Mouse (Mus musculus) heart, adult 18-20 months (tissue): ENCODE measurements at regions not wholly inside any gene's neighbourhood (a gene's known extent, or its start where the extent isn't known, plus 50 kb on each side); places are given as distances from the start of the nearest gene placed in this dataset.

Experiments used
- DNase-seq, 2 experiments: peaks; one replicate each; pipeline ENCODE4 v3.0.0; 2021 to 2022; ENCODE audit warnings: mixed read lengths in 1 of 2

DNA sequence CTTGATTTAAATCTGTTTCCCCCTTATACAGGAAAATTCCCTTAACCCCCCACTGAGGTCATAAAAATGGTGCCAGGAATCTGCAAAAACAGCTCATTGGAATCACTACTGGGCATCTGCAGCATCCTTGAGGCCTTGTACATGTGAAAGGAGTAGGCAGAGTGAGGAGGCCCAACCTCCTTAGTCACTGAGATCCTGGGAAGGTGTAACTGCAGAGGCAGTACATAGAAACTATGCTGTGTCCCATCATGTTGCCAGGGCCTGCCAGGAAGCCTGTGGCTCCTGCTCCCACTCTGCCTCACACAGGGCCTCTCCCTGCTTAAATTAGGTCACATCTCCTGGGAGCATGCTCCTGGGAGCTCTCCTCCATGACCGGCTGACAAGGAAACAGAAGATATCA, 85.7 kb upstream of the Gm9972 start:
- no peak for DNase-seq

DNA sequence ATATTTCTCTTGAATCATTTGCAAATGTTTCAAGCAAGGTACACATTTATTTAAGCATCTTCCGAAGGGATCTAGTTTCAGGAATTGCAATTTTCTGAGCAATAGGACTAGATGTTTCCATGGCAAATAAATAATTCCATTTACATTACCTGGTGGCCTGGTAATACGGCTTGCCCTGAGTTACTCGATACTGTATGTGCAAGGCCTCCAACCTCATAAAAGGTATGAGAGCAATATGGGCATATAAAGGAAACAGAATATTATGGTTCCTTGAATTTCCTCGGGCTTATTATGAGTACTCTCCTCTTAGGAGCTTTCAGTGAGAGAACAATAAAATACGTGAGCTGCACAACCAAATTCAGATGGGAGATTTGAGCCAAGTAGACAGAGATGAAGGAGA, 81.4 kb upstream of the Gm9972 start:
- DNase-seq, result no peak

- DNase-seq, result no peak
These were observed 69.8 kb upstream of the Gm9972 start for GRCm38 (mm10) chr11:42965732-42966131.

- DNase-seq, result no peak
These were observed 57.3 kb upstream of the Gm9972 start for GRCm38 (mm10) chr11:42978245-42978644.
